Mouse (Mus musculus): Measurements from ENCODE around the gene Cd3d. TPM values are rescaled to one million over a fixed set of nuclear protein-coding genes. Genes with fewer than 3 reads are reported as not detected.

The Cd3d gene
- total RNA-seq, 2 experiments from 2014 or later: not detected

GRCm38 (mm10) chr9:44992271-44992670 is 10.7 kb downstream of the Cd3d start:
- no peak for DNase-seq (ENCODE audit: low spot score in 2 of 2)

GRCm38 (mm10) chr9:44993268-44993667 is 11.7 kb downstream of the Cd3d start:
- DNase-seq (ENCODE audit: low spot score in 2 of 2): no peak

GRCm38 (mm10) chr9:44994962-44995361 is 13.4 kb downstream of the Cd3d start:
- no peak for DNase-seq (ENCODE audit: low spot score in 2 of 2)

- no peak for DNase-seq (ENCODE audit: low spot score in 2 of 2)
These were observed 15.0 kb downstream of the Cd3d start for GRCm38 (mm10) chr9:44996590-44996989.

GRCm38 (mm10) chr9:44998138-44998537 is 16.6 kb downstream of the Cd3d start:
- no peak for DNase-seq (ENCODE audit: low spot score in 2 of 2)

GRCm38 (mm10) chr9:44999171-44999570 is 17.6 kb downstream of the Cd3d start:
- no peak for DNase-seq (ENCODE audit: low spot score in 2 of 2)

GRCm38 (mm10) chr9:44999776-45000175 is 18.2 kb downstream of the Cd3d start:
- no peak for DNase-seq (ENCODE audit: low spot score in 2 of 2)

- no peak for DNase-seq (ENCODE audit: low spot score in 2 of 2)
These were observed 18.7 kb downstream of the Cd3d start for GRCm38 (mm10) chr9:45000249-45000648.

- no peak for DNase-seq (ENCODE audit: low spot score in 2 of 2)
These were observed 25.8 kb downstream of the Cd3d start for GRCm38 (mm10) chr9:45007404-45007803.

GRCm38 (mm10) chr9:45008342-45008741 is 26.8 kb downstream of the Cd3d start:
- no peak for DNase-seq (ENCODE audit: low spot score in 2 of 2)

GRCm38 (mm10) chr9:45009180-45010078 is 27.8 kb downstream of the Cd3d start, which contains the start of gene Cd3e:
Gene Cd3e (minus strand): TSS chr9:45009627.
- DNase-seq (ENCODE audit: low spot score in 2 of 2): no peak

GRCm38 (mm10) chr9:45010461-45010860 is 28.9 kb downstream of the Cd3d start:
- no peak for DNase-seq (ENCODE audit: low spot score in 2 of 2)

GRCm38 (mm10) chr9:45011291-45011690 is 29.7 kb downstream of the Cd3d start:
- DNase-seq (ENCODE audit: low spot score in 2 of 2): no peak

GRCm38 (mm10) chr9:45014879-45015278 is 33.3 kb downstream of the Cd3d start:
- no peak for DNase-seq (ENCODE audit: low spot score in 2 of 2)

GRCm38 (mm10) chr9:45015841-45016240 is 34.3 kb downstream of the Cd3d start:
- no peak for DNase-seq (ENCODE audit: low spot score in 2 of 2)

GRCm38 (mm10) chr9:45018031-45018430 is 36.4 kb downstream of the Cd3d start:
- DNase-seq (ENCODE audit: low spot score in 2 of 2): no peak

GRCm38 (mm10) chr9:45022800-45023199 is 41.2 kb downstream of the Cd3d start:
- peak; percentile 32 to 48 for DNase-seq (ENCODE audit: low spot score in 2 of 2)

GRCm38 (mm10) chr9:45023638-45024037 is 42.1 kb downstream of the Cd3d start:
- DNase-seq (ENCODE audit: low spot score in 2 of 2): no peak

GRCm38 (mm10) chr9:45024187-45024586 is 42.6 kb downstream of the Cd3d start:
- DNase-seq (ENCODE audit: low spot score in 2 of 2): no peak

- no peak for DNase-seq (ENCODE audit: low spot score in 2 of 2)
These were observed 45.8 kb downstream of the Cd3d start for GRCm38 (mm10) chr9:45027376-45027775.

GRCm38 (mm10) chr9:45030341-45030740 is 48.8 kb downstream of the Cd3d start:
- DNase-seq (ENCODE audit: low spot score in 2 of 2): no peak

- DNase-seq (ENCODE audit: low spot score in 2 of 2): no peak
These were observed 50.7 kb downstream of the Cd3d start for GRCm38 (mm10) chr9:45032261-45032660.

GRCm38 (mm10) chr9:45034526-45034925 is 52.9 kb downstream of the Cd3d start:
- no peak for DNase-seq (ENCODE audit: low spot score in 2 of 2)
